Mouse (Mus musculus): ENCODE data around the gene Gpsm2. TPM values are rescaled to one million over a fixed set of nuclear protein-coding genes. Genes with fewer than 3 reads are reported as not detected.
A peak's percentile ranks its signal among the peaks of the same experiment; 100 is the strongest.
"Not testable (repeated sequence)": the region's sequence is repeated elsewhere in the genome, so short reads cannot be mapped to it uniquely, and the experiment has no call there.

The Gpsm2 gene
- polyA plus RNA-seq, 1 experiment from 2014 or later, result 68.1 TPM

DNA sequence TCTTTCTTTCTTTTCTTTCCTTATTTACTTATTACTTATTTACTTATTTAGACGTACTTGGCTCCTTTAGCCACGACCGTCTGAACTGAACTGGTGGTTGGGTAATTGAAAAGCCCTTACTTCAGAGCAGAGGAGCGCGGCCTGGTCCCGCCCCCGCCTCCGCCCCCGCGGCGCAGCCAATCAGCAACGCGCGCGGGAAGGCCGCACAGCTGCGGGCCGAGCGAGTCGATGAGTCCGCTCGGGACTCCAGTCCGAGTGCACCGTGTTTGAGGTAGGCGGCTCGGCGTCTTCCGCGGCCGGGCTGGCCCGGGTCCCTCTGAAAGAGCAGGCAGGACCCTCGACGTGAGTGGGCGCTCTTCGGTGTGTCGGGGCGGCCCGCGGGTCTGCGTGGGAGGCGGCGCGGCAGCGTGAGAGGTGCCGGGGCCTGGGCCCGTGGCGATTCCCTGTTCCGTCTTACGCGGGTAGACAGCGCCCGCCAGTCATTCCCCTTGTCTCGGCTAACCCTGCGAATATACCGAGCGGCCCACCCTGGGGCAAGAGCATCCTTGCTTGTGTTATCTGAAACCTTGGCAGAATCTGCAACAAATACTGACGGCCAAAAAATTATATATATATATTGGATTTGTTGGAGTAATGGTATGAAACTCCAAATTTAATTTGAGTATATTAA is 68.3 kb downstream of the Gpsm2 start, which contains the start of gene Clcc1:
Gene Clcc1 (plus strand): TSS at position 204 of the 670 bp plus-strand sequence.
- Histone ChIP-seq H3K27me3 (no peaks in the 10 kb centered on the region), H3K4me3 (replicated peaks) (peak within 1 kb of the TSS; percentile 75), H3K4me1 (peaks cover 15% of the 10 kb centered on the region), H3K9ac (peak within 1 kb of the TSS; percentile 63), H3K27ac (replicated peaks) (peak within 1 kb of the TSS; percentile 91), H3K36me3 (no peaks in the 10 kb centered on the region; the same call in 1 of the 2 replicates), H3K9me3 (replicated peaks) (no peaks in the 10 kb centered on the region), H3K4me2 (replicated peaks) (peak within 1 kb of the TSS; percentile 60)
- WGBS, result under 1% methylated on average over 57 of the region's 57 CpGs
- ATAC-seq (ENCODE audit: insufficient number of reproducible peaks, low FRiP score, low TSS enrichment, low read depth), result peak; percentile 98

GRCm38 (mm10) chr3:108652866-108653642 is 69.1 kb downstream of the Gpsm2 start:
- Histone ChIP-seq H3K4me2 (replicated peaks) (peak overlapping the region; percentile 60), H3K9me3 (replicated peaks) (no peaks in the 10 kb centered on the region), H3K27ac (replicated peaks) (no peak overlapping the region), H3K27me3 (no peaks in the 10 kb centered on the region), H3K4me3 (replicated peaks) (peak overlapping the region; percentile 75), H3K9ac (no peak overlapping the region), H3K36me3 (no peaks in the 10 kb centered on the region; the same call in 1 of the 2 replicates), H3K4me1 (peaks cover 15% of the 10 kb centered on the region)
- ATAC-seq (ENCODE audit: insufficient number of reproducible peaks, low FRiP score, low TSS enrichment, low read depth), result no peak
- WGBS, result 19% methylated on average over 9 of the region's 9 CpGs

DNA sequence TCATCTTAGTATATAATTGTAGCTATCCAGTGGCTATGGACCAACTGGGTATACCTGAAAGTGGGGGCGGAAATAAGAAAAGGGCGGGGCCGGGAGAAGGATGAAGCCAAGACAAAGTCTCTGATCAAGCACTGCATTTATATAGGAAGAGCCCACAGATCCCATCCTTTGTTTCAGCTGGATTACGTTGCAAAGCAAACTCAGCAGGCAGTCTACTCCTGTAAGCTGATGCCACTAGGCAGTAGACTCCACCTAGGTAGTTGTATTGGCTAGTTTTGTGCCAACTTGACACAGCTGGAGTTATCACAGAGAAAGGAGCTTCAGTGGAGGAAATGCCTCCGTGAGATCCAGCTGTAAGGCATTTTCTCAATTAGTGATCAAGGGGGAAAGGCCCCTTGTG is 74.4 kb downstream of the Gpsm2 start:
- not testable (repeated sequence) for H3K27me3 ChIP-seq; H3K4me3 ChIP-seq (replicated peaks); H3K9me3 ChIP-seq (replicated peaks); H3K27ac ChIP-seq (replicated peaks); ATAC-seq (ENCODE audit: insufficient number of reproducible peaks, low FRiP score, low TSS enrichment, low read depth); H3K4me1 ChIP-seq; H3K4me2 ChIP-seq (replicated peaks); H3K9ac ChIP-seq
- peaks cover 23% of the 10 kb centered on the region; the same call in 1 of the 2 replicates for H3K36me3 ChIP-seq
- WGBS, result 27% methylated on average over 5 of the region's 5 CpGs

- no peak overlapping the region for H3K4me3 ChIP-seq (replicated peaks)
- ATAC-seq (ENCODE audit: insufficient number of reproducible peaks, low FRiP score, low TSS enrichment, low read depth), result no peak
- H3K36me3 ChIP-seq, result peaks cover 24% of the 10 kb centered on the region; the same call in 1 of the 2 replicates
- H3K9me3 ChIP-seq (replicated peaks), result no peaks in the 10 kb centered on the region
- WGBS, result 55% methylated on average over 7 of the region's 7 CpGs
- no peak overlapping the region for H3K9ac ChIP-seq
- H3K27me3 ChIP-seq, result no peaks in the 10 kb centered on the region
- H3K27ac ChIP-seq (replicated peaks), result no peak overlapping the region
- no peak overlapping the region for H3K4me2 ChIP-seq (replicated peaks)
- peaks cover 7% of the 10 kb centered on the region; the same call in 1 of the 2 replicates for H3K4me1 ChIP-seq
Observed at GRCm38 (mm10) chr3:108646036-108646435, 76.1 kb downstream of the Gpsm2 start.

DNA sequence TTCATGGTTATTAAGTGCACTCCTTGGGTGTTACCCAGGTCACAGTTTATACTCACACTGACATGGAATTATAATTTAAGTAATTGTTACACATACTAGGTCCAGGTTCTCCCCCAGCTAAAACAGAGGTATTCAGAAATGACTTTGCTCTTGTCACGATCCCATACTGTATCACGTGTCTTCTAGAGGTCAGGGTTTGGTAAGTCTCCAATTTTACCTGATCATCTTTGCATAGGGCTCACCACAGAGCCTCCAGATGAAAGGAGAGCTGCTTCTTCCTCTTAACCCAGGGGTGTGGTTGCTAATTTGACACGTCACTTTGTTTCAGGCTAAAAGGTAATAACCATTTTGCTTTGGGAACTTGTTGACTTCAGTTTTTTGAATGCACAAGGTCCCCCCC is 77.3 kb downstream of the Gpsm2 start:
- Histone ChIP-seq H3K4me2 (replicated peaks) (no peak overlapping the region), H3K4me1 (peaks cover 7% of the 10 kb centered on the region; the same call in 1 of the 2 replicates), H3K27me3 (no peaks in the 10 kb centered on the region), H3K36me3 (peaks cover 24% of the 10 kb centered on the region; the same call in 1 of the 2 replicates), H3K27ac (replicated peaks) (no peak overlapping the region), H3K4me3 (replicated peaks) (no peak overlapping the region), H3K9me3 (replicated peaks) (no peaks in the 10 kb centered on the region), H3K9ac (no peak overlapping the region)
- ATAC-seq (ENCODE audit: insufficient number of reproducible peaks, low FRiP score, low TSS enrichment, low read depth), result no peak
- WGBS, result 86% methylated on average over 3 of the region's 3 CpGs

DNA sequence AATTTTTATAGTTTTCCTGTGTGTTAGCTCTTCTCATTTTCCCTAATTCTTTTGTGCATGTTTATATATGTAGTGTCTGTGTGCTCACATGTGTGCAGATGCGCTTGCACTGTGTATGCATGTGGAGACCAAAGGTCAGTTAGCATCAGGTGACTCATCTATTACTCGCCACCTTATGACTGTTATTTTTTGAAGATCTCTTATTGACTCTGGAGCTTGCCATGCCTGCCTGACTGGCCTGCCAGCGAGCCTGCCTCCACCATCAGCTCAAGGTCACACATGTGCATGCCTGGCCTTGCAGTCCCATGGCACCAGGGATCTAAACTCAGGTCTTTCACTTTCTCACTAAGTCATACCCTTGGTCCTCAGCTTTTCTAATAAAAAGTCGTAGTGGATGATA is 81.1 kb downstream of the Gpsm2 start:
- H3K9ac ChIP-seq, result no peak overlapping the region
- H3K4me2 ChIP-seq (replicated peaks), result no peak overlapping the region
- WGBS, result 73% methylated on average over 4 of the region's 4 CpGs
- H3K4me3 ChIP-seq (replicated peaks), result no peak overlapping the region
- no peak for ATAC-seq (ENCODE audit: insufficient number of reproducible peaks, low FRiP score, low TSS enrichment, low read depth)
- no peaks in the 10 kb centered on the region for H3K4me1 ChIP-seq
- peaks cover 21% of the 10 kb centered on the region; the same call in 1 of the 2 replicates for H3K36me3 ChIP-seq
- H3K9me3 ChIP-seq (replicated peaks), result no peaks in the 10 kb centered on the region
- no peak overlapping the region for H3K27ac ChIP-seq (replicated peaks)
- no peaks in the 10 kb centered on the region for H3K27me3 ChIP-seq

DNA sequence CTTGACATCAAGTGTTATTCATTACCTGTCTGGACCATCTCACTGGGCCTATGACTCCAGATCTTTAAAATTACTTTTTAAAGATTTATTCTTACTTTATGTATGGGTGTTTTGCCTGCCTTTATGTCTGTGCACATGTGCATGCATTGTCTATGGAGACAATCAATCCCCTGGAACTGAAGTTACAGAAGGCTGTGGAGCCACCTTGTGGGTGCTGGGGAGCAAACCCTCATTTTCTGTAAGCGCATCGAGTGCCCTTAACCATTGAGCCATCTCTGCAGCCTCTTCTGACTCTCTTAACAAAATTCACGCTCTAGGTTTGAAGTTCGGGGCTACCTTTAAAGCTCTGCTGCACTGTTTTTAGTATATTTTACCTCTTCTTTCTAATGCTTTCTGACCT is 82.7 kb downstream of the Gpsm2 start:
- no peaks in the 10 kb centered on the region for H3K27me3 ChIP-seq
- peaks cover 9% of the 10 kb centered on the region; the same call in 1 of the 2 replicates for H3K36me3 ChIP-seq
- H3K27ac ChIP-seq (replicated peaks), result no peak overlapping the region
- no peaks in the 10 kb centered on the region for H3K4me1 ChIP-seq
- H3K9ac ChIP-seq, result no peak overlapping the region
- H3K9me3 ChIP-seq (replicated peaks), result no peaks in the 10 kb centered on the region
- ATAC-seq (ENCODE audit: insufficient number of reproducible peaks, low FRiP score, low TSS enrichment, low read depth), result no peak
- no peak overlapping the region for H3K4me3 ChIP-seq (replicated peaks)
- WGBS, result 67% methylated on average over 4 of the region's 4 CpGs
- no peak overlapping the region for H3K4me2 ChIP-seq (replicated peaks)

- Histone ChIP-seq H3K27me3 (no peaks in the 10 kb centered on the region), H3K4me1 (no peaks in the 10 kb centered on the region), H3K9ac (no peak overlapping the region), H3K36me3 (no peaks in the 10 kb centered on the region), H3K9me3 (replicated peaks) (no peaks in the 10 kb centered on the region), H3K4me3 (replicated peaks) (no peak overlapping the region), H3K27ac (replicated peaks) (no peak overlapping the region), H3K4me2 (replicated peaks) (no peak overlapping the region)
- 72% methylated on average over 5 of the region's 5 CpGs for WGBS
- ATAC-seq (ENCODE audit: insufficient number of reproducible peaks, low FRiP score, low TSS enrichment, low read depth), result no peak
Observed at GRCm38 (mm10) chr3:108634761-108635160, 87.3 kb downstream of the Gpsm2 start.

Other genes with a start within 250 kb of the Gpsm2 start
- gene 1700013F07Rik, start 188.2 kb downstream of the Gpsm2 start, polyA plus RNA-seq (2015; fragmentation: Nextera tagmentation; extraction: Ambion mirVana), result 2.8 and 6.1 TPM in 2 replicates
- 3.3 and 4.1 TPM in 2 replicates for gene 5330417C22Rik, start 185.8 kb downstream of the Gpsm2 start, polyA plus RNA-seq (2015; fragmentation: Nextera tagmentation; extraction: Ambion mirVana)
- gene Tmem167b, start 159.8 kb downstream of the Gpsm2 start, polyA plus RNA-seq (2015; fragmentation: Nextera tagmentation; extraction: Ambion mirVana), result 48.6 and 49.6 TPM in 2 replicates
- 43.1 and 51.3 TPM in 2 replicates for gene Taf13, start 150.6 kb downstream of the Gpsm2 start, polyA plus RNA-seq (2015; fragmentation: Nextera tagmentation; extraction: Ambion mirVana)
- 18.0 and 19.9 TPM in 2 replicates for gene Wdr47, start 131.0 kb downstream of the Gpsm2 start, polyA plus RNA-seq (2015; fragmentation: Nextera tagmentation; extraction: Ambion mirVana)
- gene Clcc1, start 68.4 kb downstream of the Gpsm2 start, polyA plus RNA-seq (2015; fragmentation: Nextera tagmentation; extraction: Ambion mirVana), result 86.3 and 87.5 TPM in 2 replicates
- gene Aknad1, start 17.3 kb upstream of the Gpsm2 start, polyA plus RNA-seq (2015; fragmentation: Nextera tagmentation; extraction: Ambion mirVana), result 1.2 and 1.6 TPM in 2 replicates
- gene Stxbp3, start 118.2 kb upstream of the Gpsm2 start, polyA plus RNA-seq (2015; fragmentation: Nextera tagmentation; extraction: Ambion mirVana), result 42.1 and 44.0 TPM in 2 replicates
- 0.70 and 0.94 TPM in 2 replicates for gene Fndc7, start 167.7 kb upstream of the Gpsm2 start, polyA plus RNA-seq (2015; fragmentation: Nextera tagmentation; extraction: Ambion mirVana)
- 78.5 and 85.1 TPM in 2 replicates for gene Prpf38b, start 189.4 kb upstream of the Gpsm2 start, polyA plus RNA-seq (2015; fragmentation: Nextera tagmentation; extraction: Ambion mirVana)
- gene Henmt1, start 217.6 kb upstream of the Gpsm2 start, polyA plus RNA-seq (2015; fragmentation: Nextera tagmentation; extraction: Ambion mirVana), result 0.77 and 0.80 TPM in 2 replicates
- gene Gm9857, start 218.1 kb upstream of the Gpsm2 start, polyA plus RNA-seq (2015; fragmentation: Nextera tagmentation; extraction: Ambion mirVana), result 0.67 and 0.80 TPM in 2 replicates